In the genomic region with DNA sequence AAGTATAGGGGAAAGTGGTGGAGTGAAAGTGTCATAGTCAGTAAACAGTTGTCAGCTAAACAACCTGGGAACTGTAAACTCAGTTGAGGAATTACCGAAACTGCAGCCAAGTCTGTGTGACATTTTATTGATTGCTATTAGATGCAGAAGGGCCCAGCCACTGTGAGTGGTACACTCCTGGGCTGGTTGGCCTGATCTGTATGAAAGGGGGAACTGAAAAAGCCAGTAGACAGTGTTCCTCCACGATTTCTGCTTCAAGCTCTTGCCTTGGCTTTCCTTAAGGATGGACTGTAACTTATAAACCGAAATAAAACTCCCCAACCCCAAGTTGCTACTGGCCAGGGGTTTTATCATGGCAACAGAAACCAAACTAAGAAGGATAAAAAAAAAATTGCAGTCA, we compare ENCODE assay signal across 1 mouse cellular context.
TF ChIP-seq lines count a peak whose summit lies in the region.

No protein-coding gene starts in this region.

TF ChIP-seq in CH12.LX, 34 proteins besides CTCF, POLR2A, EP300 and RAD21:
- TF ChIP-seq IRF4 (IDR thresholded peaks at IDR 0.05; ENCODE audit: low read depth, low read length), result peak; percentile 51; the same call in 1 of the 2 replicates
- no peak for TF ChIP-seq HCFC1 (IDR thresholded peaks at IDR 0.05; ENCODE audit: low read depth, low read length)
TF ChIP-seq in CH12.LX: peak in this region for 1.
